Mouse (Mus musculus) skeletal muscle tissue, adult 2 months (tissue): ENCODE data around the gene Trim24.
"Not testable (repeated sequence)": the region's sequence is repeated elsewhere in the genome, so short reads cannot be mapped to it uniquely, and the experiment has no call there.

Experiments used
- DNase-seq: peaks from one replicate; pipeline ENCODE4 v3.0.0-alpha.2; 2012; ENCODE audit warnings: low read depth, low spot score

The Trim24 gene

GRCm38 (mm10) chr6:37870245-37871136, at the start of gene Trim24:
Gene Trim24 (plus strand): TSS chr6:37870811.
- DNase-seq, result peak; percentile 98

- DNase-seq, result no peak
Observed at GRCm38 (mm10) chr6:37821531-37822051, 49.0 kb upstream of the Trim24 start.

- DNase-seq, result no peak
Observed at GRCm38 (mm10) chr6:37822390-37822789, 48.2 kb upstream of the Trim24 start.

GRCm38 (mm10) chr6:37823731-37824130, 46.9 kb upstream of the Trim24 start:
- no peak for DNase-seq

GRCm38 (mm10) chr6:37825331-37826115, 45.1 kb upstream of the Trim24 start:
- DNase-seq, result not testable (repeated sequence)

GRCm38 (mm10) chr6:37828955-37829354, 41.7 kb upstream of the Trim24 start:
- DNase-seq, result no peak

- no peak for DNase-seq
Observed at GRCm38 (mm10) chr6:37829631-37830030, 41.0 kb upstream of the Trim24 start.

- DNase-seq, result no peak
Observed at GRCm38 (mm10) chr6:37833691-37834090, 36.9 kb upstream of the Trim24 start.

- not testable (repeated sequence) for DNase-seq
Observed at GRCm38 (mm10) chr6:37836951-37837565, 33.6 kb upstream of the Trim24 start.

GRCm38 (mm10) chr6:37842779-37843605, 27.6 kb upstream of the Trim24 start:
- no peak for DNase-seq

- no peak for DNase-seq
Observed at GRCm38 (mm10) chr6:37843647-37844273, 26.9 kb upstream of the Trim24 start.

- DNase-seq, result not testable (repeated sequence)
Observed at GRCm38 (mm10) chr6:37844947-37845346, 25.7 kb upstream of the Trim24 start.

GRCm38 (mm10) chr6:37847531-37847930, 23.1 kb upstream of the Trim24 start:
- not testable (repeated sequence) for DNase-seq

GRCm38 (mm10) chr6:37851352-37851751, 19.3 kb upstream of the Trim24 start:
- DNase-seq, result no peak

- DNase-seq, result no peak
Observed at GRCm38 (mm10) chr6:37853289-37853688, 17.3 kb upstream of the Trim24 start.

- DNase-seq, result no peak
Observed at GRCm38 (mm10) chr6:37855384-37855783, 15.2 kb upstream of the Trim24 start.

GRCm38 (mm10) chr6:37856300-37856699, 14.3 kb upstream of the Trim24 start:
- DNase-seq, result not testable (repeated sequence)

- DNase-seq, result no peak
Observed at GRCm38 (mm10) chr6:37857196-37857874, 13.3 kb upstream of the Trim24 start.

- no peak for DNase-seq
Observed at GRCm38 (mm10) chr6:37858126-37858525, 12.5 kb upstream of the Trim24 start.

GRCm38 (mm10) chr6:37862893-37863292, 7.7 kb upstream of the Trim24 start:
- no peak for DNase-seq
